Mouse (Mus musculus): ENCODE results near the gene Gm17087. TPM values are rescaled to one million over a fixed set of nuclear protein-coding genes. Genes with fewer than 3 reads are reported as not detected.

The Gm17087 gene
- total RNA-seq (2023): not detected

GRCm38 (mm10) chr17:8566850-8567249, at the start of gene Gm17087:
Gene Gm17087 (minus strand): TSS chr17:8566950.

DNA sequence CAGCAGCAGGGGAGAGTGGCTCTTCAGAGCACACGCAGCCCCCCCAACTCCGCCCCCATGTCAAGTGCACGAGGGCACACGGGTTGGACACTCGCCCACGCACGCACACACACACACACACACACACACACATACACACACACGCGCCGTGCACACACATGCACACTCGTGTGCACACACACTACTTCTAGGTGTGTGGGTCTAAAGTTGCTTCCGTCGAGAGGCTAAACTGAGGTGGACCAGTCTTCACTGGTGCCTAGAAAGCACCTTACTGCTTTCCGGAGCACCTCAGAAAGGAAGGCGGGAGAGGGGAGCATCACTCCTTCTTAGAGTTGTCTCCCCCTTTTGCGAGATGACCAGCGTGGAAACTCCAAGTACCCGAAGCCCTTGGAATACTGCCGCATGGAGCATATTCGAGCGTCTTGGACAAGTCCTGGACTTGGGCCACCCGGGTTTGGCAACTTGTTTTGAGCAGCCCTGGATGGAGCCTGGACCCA, 41.5 kb downstream of the Gm17087 start, which contains the start of gene Pde10a:
Gene Pde10a, plus strand, starts transcription at position 148 of the 497 bp plus-strand sequence.

Other genes with a start within 250 kb of the Gm17087 start
- 1 to 10 TPM; 1.1 to 1.7 TPM for gene Prr18, start 229.5 kb downstream of the Gm17087 start, total RNA-seq (2023)
- gene T2, start 211.0 kb downstream of the Gm17087 start, total RNA-seq (2023): not detected
- gene T, start 132.5 kb downstream of the Gm17087 start, total RNA-seq (2023): not detected
- gene Pde10a, start 41.6 kb downstream of the Gm17087 start, total RNA-seq (2023): under 1 TPM in 1 of 2 experiments, not detected in 1; 0.06 TPM